Mouse (Mus musculus) monocyte, adult 5-6 weeks (primary cell): ENCODE measurements around the gene Abca7. TPM values are rescaled to one million over a fixed set of nuclear protein-coding genes. Genes with fewer than 3 reads are reported as not detected.

ENCODE experiments used
- ATAC-seq: fragments of 153-309, 156-312 bp; replicated peaks from 2 replicates; pipeline ENCODE4 v1.8.0; 2017; ENCODE audit warnings: mild to moderate bottlenecking; ENCODE audit not compliant: low TSS enrichment, insufficient number of reproducible peaks, severe bottlenecking, poor library complexity, low FRiP score
- total RNA-seq: library from RNA; stranded (forward); fragments of 200-1000, 200-491, 200-594 nt; gene quantifications from 3 replicates; pipeline ENCODE4 v1.2.3, GENCODE M21; 2017

Gene Abca7
- total RNA-seq, 1 experiment from 2014 or later, result 33.6 TPM

DNA sequence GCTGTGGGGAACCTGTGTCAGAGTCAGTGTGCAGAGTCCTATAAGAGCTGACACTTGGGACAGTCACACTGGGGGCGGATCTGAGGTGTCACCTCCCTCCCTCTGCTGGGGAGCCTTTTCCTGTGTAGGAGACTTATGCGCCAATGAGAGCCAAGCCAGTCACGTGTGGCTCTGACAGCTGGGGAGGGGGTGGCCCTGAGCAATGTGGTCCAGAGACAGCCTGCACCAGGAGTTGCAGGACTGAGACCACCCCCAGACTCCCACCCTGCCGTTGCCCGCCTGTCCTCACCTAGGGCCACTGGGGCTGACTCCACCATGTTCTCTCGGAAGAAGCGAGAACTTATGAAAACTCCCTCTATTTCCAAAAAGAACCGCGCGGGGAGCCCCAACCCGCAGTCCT lies 20.2 kb downstream of the Abca7 start, which contains the start of gene Arhgap45:
TSS of gene Arhgap45 (plus strand) at position 143 of the 400 bp plus-strand sequence.
- peak; percentile 72 for ATAC-seq

DNA sequence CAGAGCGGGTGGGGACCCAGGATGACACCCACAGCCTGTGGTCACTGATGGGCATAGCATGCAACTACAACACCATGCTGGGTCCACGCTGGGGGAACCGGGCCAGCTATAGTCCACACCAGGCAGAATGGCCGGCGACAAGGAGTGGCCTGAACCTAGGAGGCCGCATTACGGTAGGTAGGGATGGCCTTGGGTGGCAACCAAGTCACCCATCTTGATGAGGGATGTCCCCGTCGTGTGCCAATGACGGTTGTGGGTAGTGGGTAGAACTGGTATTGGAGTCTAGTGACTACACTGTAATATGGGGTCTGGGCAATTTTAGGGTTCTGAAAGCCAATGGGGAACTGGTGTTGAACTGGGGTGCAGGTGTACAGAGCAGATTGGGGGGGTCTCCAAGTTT lies 20.6 kb downstream of the Abca7 start:
- peak; percentile 19 for ATAC-seq

DNA sequence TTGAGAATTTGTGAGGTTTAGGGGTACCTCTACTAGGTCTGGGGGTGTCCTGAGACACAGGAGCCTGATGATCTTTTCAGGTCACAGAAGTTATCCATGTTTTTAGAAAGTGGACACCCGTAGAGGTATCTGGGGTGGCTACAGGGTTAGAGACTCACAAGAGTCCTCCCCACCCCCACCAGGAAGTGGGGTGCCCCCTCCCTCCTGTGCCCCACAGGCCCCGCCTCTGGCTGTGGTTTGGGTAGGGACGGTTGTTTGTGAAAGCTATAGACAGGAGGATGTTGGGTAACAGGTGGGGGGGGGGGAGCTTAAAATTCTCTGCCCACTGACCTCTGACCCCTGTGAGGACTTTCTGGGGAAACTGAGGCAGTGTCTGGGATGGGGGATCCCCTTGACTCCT lies 21.1 kb downstream of the Abca7 start:
- peak; percentile 51 for ATAC-seq

DNA sequence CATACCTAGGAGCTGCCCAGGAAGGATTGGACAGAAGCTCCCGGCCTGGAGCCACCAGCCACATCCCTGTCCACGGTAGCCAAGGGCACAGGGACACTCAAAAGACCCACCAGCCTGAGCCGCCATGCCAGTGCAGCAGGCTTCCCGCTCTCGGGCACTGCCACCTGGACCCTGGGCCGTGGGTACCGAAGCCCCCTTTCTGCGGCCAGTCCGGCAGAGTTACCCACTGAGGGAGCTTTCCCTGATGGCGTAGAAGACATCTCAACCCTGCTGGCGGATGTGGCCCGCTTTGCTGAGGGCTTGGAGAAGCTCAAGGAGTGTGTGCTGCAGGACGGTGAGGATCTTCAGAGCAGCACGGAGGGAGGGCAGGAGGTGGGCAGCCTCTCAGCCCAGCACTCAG lies 21.5 kb downstream of the Abca7 start:
- 0 out of 2 replicates have a peak, but pooled peaks have one; percentile 0 for ATAC-seq

DNA sequence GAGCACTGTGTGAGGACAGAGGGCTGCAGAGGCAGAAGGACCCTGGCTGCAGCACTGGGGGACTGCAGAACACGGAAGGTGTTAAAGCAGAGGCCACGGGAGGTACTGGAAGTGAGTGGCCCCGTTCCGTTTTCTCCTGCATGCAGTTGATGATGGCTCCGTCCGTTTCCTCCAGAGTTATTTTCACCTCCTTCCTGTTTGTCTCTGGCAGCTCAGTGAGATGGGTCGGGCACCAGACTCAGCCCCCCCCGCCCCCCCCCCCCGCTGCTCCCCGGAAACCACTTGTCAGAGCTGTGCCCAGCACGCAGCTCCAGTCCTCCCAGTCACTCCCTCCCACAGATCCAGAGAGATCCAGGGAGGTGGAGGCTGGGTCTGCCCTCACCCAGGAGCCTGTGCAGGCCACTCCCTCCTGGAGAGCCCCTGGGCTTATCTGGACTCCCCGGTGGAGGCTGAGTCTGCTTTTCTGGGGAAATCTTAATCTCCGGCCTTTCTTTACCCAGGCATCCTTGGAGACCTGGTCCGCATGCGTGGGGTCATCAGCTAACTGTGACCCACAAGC lies 22.5 kb downstream of the Abca7 start:
- peak; percentile 30 for ATAC-seq

- no peak for ATAC-seq
These were observed 23.3 kb downstream of the Abca7 start for GRCm38 (mm10) chr10:80019471-80020131.

GRCm38 (mm10) chr10:80020191-80020590 lies 23.9 kb downstream of the Abca7 start:
- no peak for ATAC-seq

DNA sequence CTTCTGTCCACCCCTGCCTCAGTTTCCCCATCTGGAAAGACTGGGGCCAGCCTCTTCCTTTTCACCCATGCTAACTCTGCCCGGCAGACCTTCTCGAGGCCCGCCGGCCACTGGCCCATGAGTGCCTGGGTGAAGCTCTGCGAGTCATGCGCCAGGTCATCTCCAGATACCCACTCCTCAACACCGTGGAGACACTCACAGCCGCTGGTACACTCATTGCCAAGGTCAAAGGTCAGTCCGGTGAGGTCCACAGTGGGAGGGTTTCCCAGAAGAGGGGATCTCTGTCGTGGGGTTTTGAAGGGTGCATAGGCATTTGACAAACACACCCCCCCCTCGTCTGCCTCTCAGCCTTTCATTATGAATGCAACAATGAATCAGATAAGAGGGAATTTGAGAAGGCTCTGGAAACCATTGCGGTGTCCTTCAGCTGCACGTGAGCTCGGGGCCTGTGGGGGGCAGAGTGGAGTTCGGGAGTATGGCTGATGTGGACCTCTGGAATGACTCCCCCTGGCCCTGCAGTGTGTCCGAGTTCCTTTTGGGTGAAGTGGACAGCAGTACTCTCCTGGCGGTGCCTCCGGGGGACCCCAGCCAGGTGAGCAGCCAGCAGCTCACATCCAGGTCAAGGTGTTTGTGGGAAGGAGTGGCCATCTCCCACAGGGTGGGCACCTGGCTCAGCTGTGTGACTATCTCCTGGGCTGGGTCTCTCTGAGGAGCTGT lies 24.5 kb downstream of the Abca7 start:
- ATAC-seq, result no peak

GRCm38 (mm10) chr10:80021320-80021641 lies 25.0 kb downstream of the Abca7 start:
- ATAC-seq, result no peak

GRCm38 (mm10) chr10:80022164-80022563 lies 25.9 kb downstream of the Abca7 start:
- no peak for ATAC-seq

DNA sequence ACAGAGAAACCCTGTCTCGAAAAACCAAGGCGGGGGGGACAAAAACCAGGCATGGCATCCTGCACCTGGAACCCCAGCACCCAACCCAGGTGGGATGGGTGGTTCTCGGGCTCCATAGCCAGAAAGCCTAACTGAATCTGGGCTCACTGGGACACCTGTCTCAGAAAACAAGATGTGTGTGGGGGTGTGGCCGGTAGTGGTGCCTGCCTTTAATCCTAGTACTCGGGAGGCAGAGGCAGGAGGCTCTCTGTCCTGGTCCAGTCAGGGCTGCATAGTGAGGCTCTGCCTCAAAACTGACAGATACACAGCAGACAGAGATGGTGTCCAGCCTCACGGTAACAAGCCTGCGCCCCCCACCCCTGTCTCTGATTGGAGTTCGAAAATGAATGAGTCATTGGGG lies 26.5 kb downstream of the Abca7 start:
- no peak for ATAC-seq

- ATAC-seq, result no peak
These were observed 27.5 kb downstream of the Abca7 start for GRCm38 (mm10) chr10:80023758-80024157.

DNA sequence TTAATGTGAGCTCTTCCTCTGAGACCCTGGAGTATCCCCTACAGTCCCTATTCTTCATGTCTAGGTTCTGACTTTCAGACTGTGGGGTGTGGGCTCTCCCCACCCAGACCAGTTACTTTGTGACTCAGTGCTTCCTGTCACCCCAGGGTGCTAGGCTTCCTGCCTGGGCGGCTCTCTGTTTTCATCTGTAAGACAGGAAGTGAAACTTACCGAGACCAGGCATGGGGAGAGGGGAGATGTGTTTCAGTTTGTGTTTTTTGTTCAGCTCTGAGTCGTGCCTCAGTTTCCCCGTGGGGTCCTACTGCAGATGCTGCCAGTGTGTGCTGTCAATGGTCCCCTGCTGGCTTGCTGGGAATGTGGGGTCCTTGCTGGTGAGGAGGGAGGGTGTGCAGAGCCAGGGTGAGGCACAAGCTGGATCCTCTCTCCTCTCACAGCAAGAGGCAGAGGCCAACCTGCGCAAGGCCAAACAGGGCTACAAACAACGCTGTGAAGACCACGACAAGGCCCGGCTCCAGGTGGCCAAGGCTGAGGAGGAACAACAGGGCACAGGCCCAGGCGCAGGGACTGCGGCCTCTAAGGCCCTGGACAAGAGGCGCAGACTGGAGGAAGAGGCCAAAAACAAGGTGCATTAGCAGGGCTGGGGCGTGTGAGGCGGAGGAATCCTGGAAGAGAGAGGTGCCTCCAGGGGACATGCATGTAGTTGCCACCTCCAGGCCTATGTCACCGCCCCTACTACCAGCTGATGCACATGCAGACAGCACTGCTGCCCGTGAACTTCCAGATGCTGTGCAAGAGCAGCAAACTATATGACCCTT lies 28.1 kb downstream of the Abca7 start:
- ATAC-seq, result peak; percentile 69

- no peak for ATAC-seq
These were observed 28.7 kb downstream of the Abca7 start for GRCm38 (mm10) chr10:80025044-80025347.

- no peak for ATAC-seq
These were observed 29.2 kb downstream of the Abca7 start for GRCm38 (mm10) chr10:80025463-80025862.

DNA sequence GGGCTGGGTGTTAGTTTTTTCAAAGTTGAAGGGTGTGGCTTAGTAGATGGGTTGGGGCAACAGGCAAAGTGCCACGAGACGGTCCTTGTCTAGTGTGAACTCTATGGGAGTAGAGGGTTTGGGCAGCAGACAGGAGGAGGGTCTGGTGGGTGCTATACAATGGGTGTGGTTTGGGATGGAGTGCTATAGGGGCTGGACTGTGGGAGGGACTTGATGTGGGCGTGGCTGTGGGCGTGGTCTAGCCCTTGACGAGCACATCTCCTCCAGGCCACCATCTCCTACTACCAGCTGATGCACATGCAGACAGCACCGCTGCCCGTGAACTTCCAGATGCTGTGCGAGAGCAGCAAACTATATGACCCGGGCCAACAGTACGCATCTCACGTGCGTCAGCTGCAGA lies 29.6 kb downstream of the Abca7 start:
- no peak for ATAC-seq

- no peak for ATAC-seq
These were observed 31.6 kb downstream of the Abca7 start for GRCm38 (mm10) chr10:80027681-80028520.

- ATAC-seq, result no peak
These were observed 32.2 kb downstream of the Abca7 start for GRCm38 (mm10) chr10:80028521-80028846.

DNA sequence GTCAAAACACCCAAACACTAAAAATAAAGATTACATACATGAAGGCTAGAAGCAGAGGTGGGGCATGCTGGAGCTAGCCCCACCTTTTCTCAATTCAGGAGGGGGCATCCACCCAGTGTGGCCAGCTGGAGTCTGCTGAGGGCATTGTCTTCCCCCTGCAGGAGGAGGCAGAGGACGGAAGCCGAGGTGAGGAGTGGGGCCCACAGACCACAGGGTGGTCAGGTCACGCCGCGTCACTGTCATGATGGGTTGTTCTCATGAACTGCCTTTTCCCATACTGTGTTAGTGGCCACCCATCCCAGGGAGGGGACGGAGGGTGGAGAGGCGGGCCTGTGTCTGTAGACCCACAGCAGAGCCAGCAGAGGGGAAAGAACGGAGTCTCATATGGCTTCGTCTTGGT lies 33.9 kb downstream of the Abca7 start:
- ATAC-seq, result no peak
